ENCODE assay signal across 9 mouse cellular contexts in genomic region chr10:14048322-14048915, GRCm38 (mm10).
A peak's percentile ranks its signal among the peaks of the same experiment; 100 is the strongest.
DNase-seq lines count a peak whose midpoint lies in the region; ATAC-seq and TF ChIP-seq lines count a peak whose summit lies in the region.
"Had no signal": no experiment of that assay in that cellular context is flagged by ENCODE, and none has a peak within 500 bp of the region (broad histone marks: within the 10 kb centered on the region; RNA-seq: fewer than 3 reads in every experiment).

No protein-coding gene starts in this region.

- H3K4me3 ChIP-seq in embryonic facial prominence, embryonic 10.5 days: no peak overlapping the region
- no peak overlapping the region for H3K4me3 ChIP-seq in heart, postnatal 0 days (ENCODE audit: low read depth, low read length)
- H3K4me3 ChIP-seq: limb, embryonic 13.5 days had no signal

- TF ChIP-seq EP300 in heart, postnatal 0 days (IDR thresholded peaks at IDR 0.05; ENCODE audit: low read depth): no peak

- WGBS in embryonic facial prominence, embryonic 10.5 days: 50% methylated on average over 5 of the region's 5 CpGs
- WGBS in heart, postnatal 0 days: 38% methylated on average over 5 of the region's 5 CpGs

- peaks cover 56% of the 10 kb centered on the region for H3K4me1 ChIP-seq in embryonic facial prominence, embryonic 10.5 days
- peaks cover 29% of the 10 kb centered on the region for H3K4me1 ChIP-seq in heart, postnatal 0 days (ENCODE audit: control insufficient read depth, insufficient read depth)

- peak; percentile 15 for ATAC-seq in frontal cortex, adult (ENCODE audit: low TSS enrichment)
- peak; percentile 72 for ATAC-seq in heart, postnatal 0 days (ENCODE audit: insufficient read depth, low read depth)

- no peaks in the 10 kb centered on the region for H3K27me3 ChIP-seq in embryonic facial prominence, embryonic 10.5 days (replicated peaks; ENCODE audit: low read depth, poor library complexity, severe bottlenecking)
- no peaks in the 10 kb centered on the region for H3K27me3 ChIP-seq in heart, postnatal 0 days (ENCODE audit: control insufficient read depth, insufficient read depth, low read length)

- no peaks in the 10 kb centered on the region for H3K9me3 ChIP-seq in embryonic facial prominence, embryonic 10.5 days
- H3K9me3 ChIP-seq in heart, postnatal 0 days (replicated peaks; ENCODE audit: control insufficient read depth, low read length): no peaks in the 10 kb centered on the region
- H3K9me3 ChIP-seq: limb, embryonic 13.5 days had no signal

- 0 out of 2 replicates have a peak overlapping the region, but pooled peaks have one; percentile 22 for H3K4me2 ChIP-seq in heart, postnatal 0 days (ENCODE audit: low read depth, low read length)
- H3K4me2 ChIP-seq: limb, embryonic 13.5 days had no signal

- H3K27ac ChIP-seq in embryonic facial prominence, embryonic 10.5 days (replicated peaks): 0 out of 2 replicates have a peak overlapping the region, but pooled peaks have one; percentile 19
- H3K27ac ChIP-seq in heart, postnatal 0 days (ENCODE audit: low read depth): peak overlapping the region; percentile 32
- H3K27ac ChIP-seq: limb, embryonic 13.5 days had no signal

- H3K36me3 ChIP-seq in embryonic facial prominence, embryonic 10.5 days (replicated peaks): no peaks in the 10 kb centered on the region
- H3K36me3 ChIP-seq in heart, postnatal 0 days (replicated peaks; ENCODE audit: control insufficient read depth, insufficient read depth, low read length): no peaks in the 10 kb centered on the region
- H3K36me3 ChIP-seq: limb, embryonic 13.5 days had no signal

- no peak for DNase-seq in frontal cortex, postnatal 36 days (ENCODE audit: low spot score in 2 of 2)
- DNase-seq in 3134 (ENCODE audit: extremely low read depth, insufficient read length, low spot score): peak; percentile 59
- no peak for DNase-seq in embryonic facial prominence, embryonic 10.5 days (ENCODE audit: low spot score)
- peak; percentile 60 for DNase-seq in heart, postnatal 0 days (ENCODE audit: low spot score)
- no peak for DNase-seq in retina, postnatal 1 day
- no peak for DNase-seq in spleen, adult 12 weeks (ENCODE audit: low spot score)
- DNase-seq in thymus, postnatal 25 days: no peak

- no peak overlapping the region for H3K9ac ChIP-seq in heart, postnatal 0 days (replicated peaks; ENCODE audit: low read depth, low read length)
- H3K9ac ChIP-seq: limb, embryonic 13.5 days had no signal

- TF ChIP-seq CTCF in heart, postnatal 0 days (IDR thresholded peaks at IDR 0.05; ENCODE audit: low read depth): no peak

Comparison
In these comparisons a context has a peak if more than half of its experiments do, and no peak if none do; other contexts are left out.
1. DNase-seq: peak in 3134 (single experiment) and heart, postnatal 0 days (single experiment); none in frontal cortex, postnatal 36 days (0 of 2), embryonic facial prominence, embryonic 10.5 days (single experiment), retina, postnatal 1 day (single experiment), spleen, adult 12 weeks (single experiment) and thymus, postnatal 25 days (single experiment).